Comparison of ENCODE assay signal across 1 mouse cellular context in the genomic region with DNA sequence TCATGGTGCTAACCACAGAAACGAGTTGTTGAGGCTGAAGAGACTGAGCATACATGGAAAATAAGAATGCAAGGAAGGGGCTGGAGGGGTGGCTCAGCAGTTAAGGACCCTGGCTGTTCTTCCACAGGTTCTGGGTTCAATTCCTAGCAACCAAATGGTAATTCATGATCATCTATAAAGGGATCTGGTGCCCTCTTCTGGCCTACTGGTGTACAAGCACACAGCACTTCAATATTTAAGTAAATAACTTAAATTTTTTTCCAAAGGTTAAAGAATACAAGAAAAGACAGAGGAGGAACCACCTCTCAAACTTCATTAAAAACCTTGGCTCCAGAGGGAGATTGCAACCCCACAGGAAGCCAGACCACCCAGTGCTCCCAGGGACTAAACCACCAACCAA.
TF ChIP-seq lines count a peak whose summit lies in the region.

No protein-coding gene starts in this region.

TF ChIP-seq in CH12.LX, 34 proteins besides CTCF, POLR2A, EP300 and RAD21 (continued from another document):
- TF ChIP-seq SMC3 (IDR thresholded peaks at IDR 0.05; ENCODE audit: low read depth, low read length): peak; percentile 39
